Mouse (Mus musculus): ENCODE data around the gene Usp18.

Usp18 gene

DNA sequence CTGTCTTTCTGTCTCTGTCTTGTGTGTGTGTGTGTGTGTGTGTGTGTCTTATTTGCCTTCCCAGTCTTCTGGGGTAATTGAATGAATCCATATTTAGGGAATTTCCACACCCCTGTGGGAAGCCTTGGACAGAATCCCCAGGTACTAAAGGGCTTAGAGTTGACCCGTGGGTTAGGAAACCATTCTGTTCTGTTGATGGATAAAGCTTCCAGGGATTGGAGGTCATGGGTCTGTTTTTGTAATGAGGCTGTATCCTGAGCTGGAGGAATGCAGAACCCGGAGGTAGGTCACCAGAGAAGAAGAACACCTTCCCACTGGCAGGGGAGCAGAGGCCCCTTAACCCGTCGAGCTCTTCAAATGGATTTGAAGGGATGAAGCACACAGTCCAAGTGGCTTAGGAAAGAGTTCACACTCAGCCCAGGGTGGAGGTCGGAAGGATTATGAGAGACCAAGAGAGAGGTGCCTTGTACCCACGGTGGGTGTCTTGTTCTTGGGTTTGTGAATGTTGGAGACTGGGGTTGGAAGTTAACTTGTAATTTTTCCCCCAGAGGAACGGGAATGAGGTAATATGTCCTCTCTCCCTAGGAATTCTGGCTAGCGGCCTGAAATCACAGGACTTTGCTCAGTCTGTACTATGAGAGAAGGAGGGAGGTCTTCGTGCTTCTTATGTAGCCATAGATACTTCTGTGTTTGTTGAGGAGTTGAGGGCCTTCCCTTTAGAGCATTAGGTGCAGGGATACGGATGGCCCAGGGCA lies 57.9 kb downstream of the Usp18 start:
- DNase-seq (ENCODE audit: low read depth, low spot score): no peak

DNA sequence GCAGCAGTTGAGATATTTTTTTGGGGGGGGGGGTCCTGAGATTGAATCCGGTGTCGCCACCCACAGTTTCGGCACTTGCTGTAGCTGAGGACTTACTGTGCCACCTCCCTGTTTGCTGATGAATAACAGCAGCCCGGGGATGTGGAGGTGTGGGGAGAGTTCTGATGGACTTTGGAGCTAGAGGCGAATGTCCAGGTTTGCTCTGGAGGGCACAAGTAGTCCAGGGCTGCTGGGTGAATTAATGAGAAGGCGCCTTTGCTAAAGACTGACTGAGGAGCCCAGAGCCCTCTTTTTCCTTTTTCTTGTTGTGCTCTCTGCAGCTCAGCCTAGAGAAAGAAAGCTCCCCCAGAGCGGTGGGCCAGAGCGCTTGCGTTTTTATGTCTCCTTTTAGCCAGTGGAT lies 58.9 kb downstream of the Usp18 start:
- DNase-seq (ENCODE audit: low read depth, low spot score): no peak

DNA sequence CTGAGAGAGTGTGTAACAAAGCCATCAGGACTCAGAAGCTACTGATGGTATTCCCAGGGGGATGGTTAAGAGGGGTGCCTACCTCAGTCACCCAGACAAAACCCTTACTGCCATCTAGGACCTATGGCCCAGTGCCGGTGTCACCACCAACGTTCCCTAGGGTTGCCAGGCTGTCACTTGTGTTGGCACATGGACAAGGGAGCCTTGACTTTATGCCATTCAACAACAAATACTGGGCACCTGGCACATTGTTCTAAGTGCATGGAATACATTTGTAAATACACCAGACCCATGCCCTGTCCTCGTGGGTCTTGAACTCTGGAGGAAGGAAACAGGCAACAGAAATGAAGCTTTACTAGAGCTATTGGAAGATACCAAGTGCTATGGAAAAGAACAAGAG lies 59.9 kb downstream of the Usp18 start:
- no peak for DNase-seq (ENCODE audit: low read depth, low spot score)

DNA sequence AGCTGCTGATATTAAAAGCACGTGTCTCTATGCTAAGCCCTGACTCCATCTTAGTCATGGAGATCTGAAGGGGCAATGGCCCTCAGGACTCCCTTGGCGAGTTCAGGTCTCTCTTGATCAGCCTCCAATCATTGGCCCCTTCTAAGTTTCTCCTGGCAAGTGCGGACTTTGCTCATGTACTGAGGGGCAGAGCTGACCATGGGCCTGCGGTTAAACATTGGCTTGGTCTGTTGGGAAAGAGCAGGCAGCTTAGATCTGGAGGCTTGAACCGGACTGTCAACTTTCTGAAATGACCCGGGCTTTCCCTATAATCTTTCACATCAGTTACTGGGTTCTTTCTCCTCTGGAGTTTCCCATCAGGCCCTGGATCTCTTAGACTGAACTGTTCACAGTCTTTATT lies 65.3 kb downstream of the Usp18 start:
- no peak for DNase-seq (ENCODE audit: low read depth, low spot score)

DNA sequence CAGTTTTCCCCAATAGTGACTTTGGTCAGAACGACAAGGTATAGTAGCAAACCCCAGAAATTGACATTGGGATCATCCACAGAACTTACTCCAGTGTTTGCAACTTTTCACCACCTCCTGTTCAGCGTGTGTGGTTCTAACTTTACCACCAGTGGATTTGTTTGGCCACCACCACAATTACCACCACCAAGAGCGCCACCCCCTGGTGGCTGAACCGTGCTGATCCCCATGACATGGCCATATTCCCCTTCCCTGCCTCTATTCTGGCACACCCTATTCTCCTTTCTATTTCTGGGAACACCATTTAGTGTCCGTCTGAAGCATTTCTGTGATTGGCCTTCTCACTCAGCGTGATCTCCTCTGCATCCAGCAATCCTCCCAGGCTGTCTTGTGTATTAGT lies 73.4 kb downstream of the Usp18 start:
- no peak for DNase-seq (ENCODE audit: low read depth, low spot score)

All from forelimb bud, embryonic 11.5 days (tissue).